Mouse (Mus musculus): ENCODE data around the gene Rnf115. TPM values are rescaled to one million over a fixed set of nuclear protein-coding genes. Genes with fewer than 3 reads are reported as not detected.

Rnf115 gene
- polyA plus RNA-seq, 1 experiment from 2014 or later = 81.6 TPM

DNA sequence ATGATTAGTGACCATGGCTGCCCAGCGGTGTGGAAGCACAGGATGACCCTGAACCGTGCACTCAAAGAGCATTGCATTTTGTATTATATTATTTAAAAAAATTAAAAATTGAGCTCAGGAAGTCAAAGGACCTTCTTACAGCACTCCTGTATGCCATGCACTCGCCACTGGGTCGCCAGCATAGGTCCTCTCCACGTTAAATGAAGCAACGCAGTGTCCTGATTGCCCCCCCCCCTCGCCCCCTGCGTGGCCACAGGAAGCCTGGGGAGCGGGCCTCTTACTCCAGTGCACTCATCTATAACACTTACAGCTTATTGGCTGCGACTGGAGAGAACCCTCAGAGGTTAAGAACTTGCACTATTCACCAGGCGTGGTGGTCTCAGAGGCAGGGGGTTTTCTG, 97.8 kb downstream of the Rnf115 start:
- Histone ChIP-seq H3K4me2 (ENCODE audit: low read depth) (no peak overlapping the region), H3K27ac (ENCODE audit: low read depth, low read length) (no peak overlapping the region), H3K27me3 (ENCODE audit: control insufficient read depth, insufficient read depth, low read length) (no peaks in the 10 kb centered on the region), H3K9ac (ENCODE audit: low read length) (no peak overlapping the region), H3K4me1 (ENCODE audit: control insufficient read depth, insufficient read depth, low read length) (no peaks in the 10 kb centered on the region), H3K4me3 (ENCODE audit: low read depth, low read length) (no peak overlapping the region), H3K9me3 (ENCODE audit: control insufficient read depth, low read length) (no peaks in the 10 kb centered on the region), H3K36me3 (ENCODE audit: control insufficient read depth, insufficient read depth, low read length) (no peaks in the 10 kb centered on the region)
- WGBS = 54% methylated on average over 11 of the region's 11 CpGs
- no peak for DNase-seq (ENCODE audit: low spot score)
- no peak for ATAC-seq (ENCODE audit: insufficient read depth, low FRiP score, low TSS enrichment)

- ATAC-seq (ENCODE audit: insufficient read depth, low FRiP score, low TSS enrichment) = no peak
- DNase-seq (ENCODE audit: low spot score) = no peak
- H3K27me3 ChIP-seq (ENCODE audit: control insufficient read depth, insufficient read depth, low read length) = no peaks in the 10 kb centered on the region
- H3K9ac ChIP-seq (ENCODE audit: low read length) = no peak overlapping the region
- no peak overlapping the region for H3K4me2 ChIP-seq (ENCODE audit: low read depth)
- H3K36me3 ChIP-seq (ENCODE audit: control insufficient read depth, insufficient read depth, low read length) = no peaks in the 10 kb centered on the region
- H3K9me3 ChIP-seq (ENCODE audit: control insufficient read depth, low read length) = no peaks in the 10 kb centered on the region
- WGBS = 36% methylated on average over 15 of the region's 15 CpGs
- no peak overlapping the region for H3K27ac ChIP-seq (ENCODE audit: low read depth, low read length)
- H3K4me1 ChIP-seq (ENCODE audit: control insufficient read depth, insufficient read depth, low read length) = no peaks in the 10 kb centered on the region
- H3K4me3 ChIP-seq (ENCODE audit: low read depth, low read length) = no peak overlapping the region
Measured at GRCm38 (mm10) chr3:96828308-96828864, 100.9 kb downstream of the Rnf115 start.

DNA sequence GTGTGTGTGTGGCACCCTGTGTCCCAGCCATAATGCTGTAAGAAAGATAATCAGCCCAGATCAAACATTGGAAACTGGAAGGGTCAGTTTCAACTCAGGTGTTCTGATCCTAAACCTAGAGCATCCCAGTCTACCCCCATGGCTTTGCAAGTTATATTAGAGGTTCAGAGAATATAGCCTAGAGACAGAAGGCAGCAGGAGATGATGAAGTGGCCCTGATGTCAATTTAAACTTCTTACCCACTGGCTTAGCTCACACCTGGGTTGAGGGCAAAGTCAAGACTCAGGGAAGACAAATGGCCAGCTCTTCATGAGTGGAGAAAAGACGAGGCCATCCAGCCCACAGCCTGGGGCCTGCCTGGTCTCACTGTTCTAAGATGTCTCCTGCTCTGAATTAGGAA, 101.5 kb downstream of the Rnf115 start, which contains the start of the genes Pdzk1 and Cd160:
Pdzk1 (plus strand) TSS at position 301 of the 400 bp plus-strand sequence.
Cd160 (minus strand) TSS at position 368 of the 400 bp plus-strand sequence.
- ATAC-seq (ENCODE audit: insufficient read depth, low FRiP score, low TSS enrichment) = no peak
- no peaks in the 10 kb centered on the region for H3K4me1 ChIP-seq (ENCODE audit: control insufficient read depth, insufficient read depth, low read length)
- H3K36me3 ChIP-seq (ENCODE audit: control insufficient read depth, insufficient read depth, low read length) = no peaks in the 10 kb centered on the region
- no peak within 1 kb of the TSS for H3K4me2 ChIP-seq (ENCODE audit: low read depth)
- H3K27ac ChIP-seq (ENCODE audit: low read depth, low read length) = no peak within 1 kb of the TSS
- no peak within 1 kb of the TSS for H3K4me3 ChIP-seq (ENCODE audit: low read depth, low read length)
- WGBS = 63% methylated on average over 1 of the region's 1 CpGs
- H3K9me3 ChIP-seq (ENCODE audit: control insufficient read depth, low read length) = no peaks in the 10 kb centered on the region
- no peak for DNase-seq (ENCODE audit: low spot score)
- no peak within 1 kb of the TSS for H3K9ac ChIP-seq (ENCODE audit: low read length)
- H3K27me3 ChIP-seq (ENCODE audit: control insufficient read depth, insufficient read depth, low read length) = no peaks in the 10 kb centered on the region

- Histone ChIP-seq H3K4me3 (ENCODE audit: low read depth, low read length) (no peak overlapping the region), H3K9ac (ENCODE audit: low read length) (no peak overlapping the region), H3K27me3 (ENCODE audit: control insufficient read depth, insufficient read depth, low read length) (no peaks in the 10 kb centered on the region), H3K36me3 (ENCODE audit: control insufficient read depth, insufficient read depth, low read length) (no peaks in the 10 kb centered on the region), H3K4me1 (ENCODE audit: control insufficient read depth, insufficient read depth, low read length) (no peaks in the 10 kb centered on the region), H3K9me3 (ENCODE audit: control insufficient read depth, low read length) (no peaks in the 10 kb centered on the region), H3K27ac (ENCODE audit: low read depth, low read length) (no peak overlapping the region), H3K4me2 (ENCODE audit: low read depth) (no peak overlapping the region)
- 69% methylated on average over 10 of the region's 10 CpGs for WGBS
- no peak for ATAC-seq (ENCODE audit: insufficient read depth, low FRiP score, low TSS enrichment)
- DNase-seq (ENCODE audit: low spot score) = no peak
Measured at GRCm38 (mm10) chr3:96829856-96830255, 102.4 kb downstream of the Rnf115 start.

DNA sequence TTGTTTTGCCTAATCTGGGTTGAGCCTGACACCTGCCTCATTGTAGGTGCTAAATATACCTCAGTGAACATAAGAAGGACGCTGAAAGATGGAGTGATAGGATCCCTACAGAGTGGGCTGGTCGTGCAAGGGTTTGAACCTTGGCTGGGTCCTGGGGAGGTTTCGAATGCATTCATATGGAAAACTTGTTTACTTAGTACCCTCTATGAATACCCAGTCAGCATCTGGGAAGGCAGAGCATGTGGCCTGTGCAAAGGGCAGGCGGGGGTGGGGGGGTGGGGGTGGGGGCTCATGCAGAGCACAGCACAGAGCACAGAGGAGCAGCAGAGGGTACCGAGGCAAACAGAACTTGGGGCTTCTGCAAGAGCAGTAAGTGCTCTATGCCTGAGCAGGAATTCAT, 105.5 kb downstream of the Rnf115 start:
- H3K27me3 ChIP-seq (ENCODE audit: control insufficient read depth, insufficient read depth, low read length) = no peaks in the 10 kb centered on the region
- no peaks in the 10 kb centered on the region for H3K9me3 ChIP-seq (ENCODE audit: control insufficient read depth, low read length)
- H3K27ac ChIP-seq (ENCODE audit: low read depth, low read length) = no peak overlapping the region
- no peak overlapping the region for H3K4me2 ChIP-seq (ENCODE audit: low read depth)
- H3K9ac ChIP-seq (ENCODE audit: low read length) = no peak overlapping the region
- WGBS = 28% methylated on average over 5 of the region's 5 CpGs
- no peak overlapping the region for H3K4me3 ChIP-seq (ENCODE audit: low read depth, low read length)
- H3K4me1 ChIP-seq (ENCODE audit: control insufficient read depth, insufficient read depth, low read length) = no peaks in the 10 kb centered on the region
- H3K36me3 ChIP-seq (ENCODE audit: control insufficient read depth, insufficient read depth, low read length) = no peaks in the 10 kb centered on the region
- ATAC-seq (ENCODE audit: insufficient read depth, low FRiP score, low TSS enrichment) (no peak), DNase-seq (ENCODE audit: low spot score) (no peak)

GRCm38 (mm10) chr3:96834587-96835348, 107.3 kb downstream of the Rnf115 start:
- Histone ChIP-seq H3K9me3 (ENCODE audit: control insufficient read depth, low read length) (no peaks in the 10 kb centered on the region), H3K27ac (ENCODE audit: low read depth, low read length) (no peak overlapping the region), H3K4me3 (ENCODE audit: low read depth, low read length) (no peak overlapping the region), H3K4me2 (ENCODE audit: low read depth) (no peak overlapping the region), H3K4me1 (ENCODE audit: control insufficient read depth, insufficient read depth, low read length) (no peaks in the 10 kb centered on the region), H3K27me3 (ENCODE audit: control insufficient read depth, insufficient read depth, low read length) (no peaks in the 10 kb centered on the region), H3K9ac (ENCODE audit: low read length) (no peak overlapping the region), H3K36me3 (ENCODE audit: control insufficient read depth, insufficient read depth, low read length) (no peaks in the 10 kb centered on the region)
- 70% methylated on average over 7 of the region's 7 CpGs for WGBS
- ATAC-seq (ENCODE audit: insufficient read depth, low FRiP score, low TSS enrichment) (no peak), DNase-seq (ENCODE audit: low spot score) (no peak)

- no peak overlapping the region for H3K27ac ChIP-seq (ENCODE audit: low read depth, low read length)
- no peaks in the 10 kb centered on the region for H3K9me3 ChIP-seq (ENCODE audit: control insufficient read depth, low read length)
- no peak overlapping the region for H3K4me2 ChIP-seq (ENCODE audit: low read depth)
- no peak overlapping the region for H3K9ac ChIP-seq (ENCODE audit: low read length)
- no peaks in the 10 kb centered on the region for H3K27me3 ChIP-seq (ENCODE audit: control insufficient read depth, insufficient read depth, low read length)
- DNase-seq (ENCODE audit: low spot score) (no peak), ATAC-seq (ENCODE audit: insufficient read depth, low FRiP score, low TSS enrichment) (no peak)
- no peak overlapping the region for H3K4me3 ChIP-seq (ENCODE audit: low read depth, low read length)
- no peaks in the 10 kb centered on the region for H3K36me3 ChIP-seq (ENCODE audit: control insufficient read depth, insufficient read depth, low read length)
- no peaks in the 10 kb centered on the region for H3K4me1 ChIP-seq (ENCODE audit: control insufficient read depth, insufficient read depth, low read length)
- 69% methylated on average over 2 of the region's 2 CpGs for WGBS
Measured at GRCm38 (mm10) chr3:96836414-96836813, 109.0 kb downstream of the Rnf115 start.

DNA sequence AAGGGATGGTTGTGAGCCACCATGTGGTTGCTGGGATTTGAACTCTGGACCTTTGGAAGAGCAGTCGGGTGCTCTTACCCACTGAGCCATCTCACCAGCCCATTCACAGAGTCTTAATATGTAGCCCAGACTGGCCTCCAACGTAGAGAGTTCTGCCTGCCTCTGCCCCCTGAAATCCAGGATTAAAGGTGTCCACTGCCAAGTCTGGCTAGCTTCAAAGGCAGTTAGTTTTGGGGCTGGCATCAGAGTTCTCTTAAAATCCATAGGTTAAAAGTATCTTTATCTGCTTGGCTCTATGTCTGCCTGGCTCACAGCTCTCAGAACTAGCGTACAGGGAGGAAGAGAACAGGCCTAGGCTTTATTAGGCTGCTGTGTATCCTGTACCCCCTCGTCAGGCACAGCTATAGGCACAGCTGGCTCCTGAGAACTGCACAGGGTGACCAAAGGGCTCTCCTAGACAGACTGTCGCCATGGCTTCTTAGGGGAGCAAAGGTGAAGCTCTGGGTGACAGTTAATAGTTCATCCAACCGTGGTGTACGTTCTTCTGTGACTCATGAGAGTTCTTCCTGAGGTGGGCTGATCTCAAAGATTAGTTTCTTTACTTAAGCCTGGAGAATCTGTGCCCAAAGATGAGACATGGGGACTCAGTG, 111.7 kb downstream of the Rnf115 start:
- 74% methylated on average over 7 of the region's 7 CpGs for WGBS
- Histone ChIP-seq H3K27ac (ENCODE audit: low read depth, low read length) (no peak overlapping the region), H3K27me3 (ENCODE audit: control insufficient read depth, insufficient read depth, low read length) (no peaks in the 10 kb centered on the region), H3K36me3 (ENCODE audit: control insufficient read depth, insufficient read depth, low read length) (no peaks in the 10 kb centered on the region), H3K4me3 (ENCODE audit: low read depth, low read length) (no peak overlapping the region), H3K9ac (ENCODE audit: low read length) (no peak overlapping the region), H3K9me3 (ENCODE audit: control insufficient read depth, low read length) (no peaks in the 10 kb centered on the region), H3K4me1 (ENCODE audit: control insufficient read depth, insufficient read depth, low read length) (no peaks in the 10 kb centered on the region), H3K4me2 (ENCODE audit: low read depth) (no peak overlapping the region)
- no peak for ATAC-seq (ENCODE audit: insufficient read depth, low FRiP score, low TSS enrichment)
- DNase-seq (ENCODE audit: low spot score) = no peak

All from neural tube, embryonic 11.5 days (tissue).